Mouse (Mus musculus) testis, adult 2 months (tissue): Measurements from ENCODE around the gene Vwa5b1.

Source experiments
- CTCF ChIP-seq: fragments of 200-500 bp; IDR thresholded peaks from 2 replicates; pipeline ENCODE4 v1.5.1; 2012; ENCODE audit warnings: low read depth, mild to moderate bottlenecking, inconsistent platforms, low read length, moderate library complexity; ENCODE audit not compliant: control insufficient read depth, insufficient read depth, insufficient replicate concordance
- POLR2A ChIP-seq: fragments of 200-500 bp; IDR thresholded peaks from 2 replicates; pipeline ENCODE4 v1.6.1; 2012; ENCODE audit warnings: low read depth, mild to moderate bottlenecking, inconsistent platforms, low read length, moderate library complexity; ENCODE audit not compliant: control insufficient read depth

DNA sequence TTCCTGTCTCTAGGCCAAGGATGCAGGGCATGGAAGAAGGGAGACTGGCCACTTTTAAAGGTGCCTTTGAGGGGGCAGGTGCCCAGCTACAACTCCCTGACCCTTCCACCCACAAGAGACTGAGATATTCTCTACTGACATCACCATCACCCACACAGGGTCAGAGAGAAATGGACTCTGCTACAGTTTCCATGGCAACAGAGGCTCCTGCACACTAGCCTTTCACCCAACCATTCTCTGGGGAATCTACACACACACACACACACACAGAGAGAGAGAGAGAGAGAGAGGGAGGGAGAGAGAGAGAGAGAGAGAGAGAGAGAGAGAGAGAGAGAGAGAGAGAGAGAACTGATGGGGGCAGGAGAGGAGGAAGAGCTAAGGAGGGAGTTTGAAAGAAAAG, 50.7 kb downstream of the Vwa5b1 start:
- TF ChIP-seq CTCF (no peak), POLR2A (no peak)
